Mouse (Mus musculus) embryo, embryonic 9.5 days (tissue): ENCODE measurements at regions not wholly inside any gene's neighbourhood (a gene's known extent, or its start where the extent isn't known, plus 50 kb on each side); places are given as distances from the start of the nearest gene placed in this dataset.
A peak's percentile ranks its signal among the peaks of the same experiment; 100 is the strongest.

Experiments used
- DNase-seq: peaks from one replicate; pipeline ENCODE4 v3.0.0-alpha.2; 2017; ENCODE audit errors: extremely low spot score

DNA sequence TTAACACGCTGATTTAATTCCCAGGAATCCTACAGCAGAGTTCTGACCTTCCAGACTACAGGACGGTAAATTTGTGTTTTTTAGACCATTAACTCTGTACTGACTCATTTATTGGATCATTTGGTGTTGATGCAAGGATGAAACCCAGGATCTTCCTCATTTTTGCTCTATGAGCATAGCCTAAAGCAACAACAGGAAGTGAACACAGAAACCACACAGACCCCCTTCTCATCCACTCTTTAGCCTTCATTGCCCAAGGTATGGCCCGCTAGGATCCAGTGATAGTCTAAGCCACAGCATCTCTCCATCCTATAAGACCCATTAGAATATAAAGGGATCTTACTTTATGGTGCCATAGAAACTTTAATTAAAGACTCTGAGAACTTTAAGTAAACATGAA, 56.5 kb upstream of the Grin2b start:
- DNase-seq: no peak

DNA sequence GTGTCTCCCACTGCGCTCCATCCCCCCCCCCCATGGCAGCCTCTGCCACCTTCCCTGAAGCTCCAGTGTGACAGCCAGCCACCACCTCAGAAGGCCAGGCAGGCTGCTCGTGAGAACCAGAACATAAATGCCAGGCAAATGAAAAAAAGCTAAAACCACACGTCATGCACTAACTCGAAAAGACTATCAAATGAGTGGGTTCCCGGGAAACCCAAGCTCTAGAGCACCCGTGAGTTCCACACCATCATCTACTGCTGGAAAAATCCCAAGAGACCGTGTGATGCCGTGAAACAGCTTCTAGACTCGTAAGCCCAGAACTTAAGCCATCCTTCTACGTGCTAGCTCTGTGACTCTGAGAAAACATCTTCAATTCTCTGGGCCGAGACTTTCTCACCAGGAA, 62.2 kb upstream of the Grin2b start:
- no peak for DNase-seq

DNA sequence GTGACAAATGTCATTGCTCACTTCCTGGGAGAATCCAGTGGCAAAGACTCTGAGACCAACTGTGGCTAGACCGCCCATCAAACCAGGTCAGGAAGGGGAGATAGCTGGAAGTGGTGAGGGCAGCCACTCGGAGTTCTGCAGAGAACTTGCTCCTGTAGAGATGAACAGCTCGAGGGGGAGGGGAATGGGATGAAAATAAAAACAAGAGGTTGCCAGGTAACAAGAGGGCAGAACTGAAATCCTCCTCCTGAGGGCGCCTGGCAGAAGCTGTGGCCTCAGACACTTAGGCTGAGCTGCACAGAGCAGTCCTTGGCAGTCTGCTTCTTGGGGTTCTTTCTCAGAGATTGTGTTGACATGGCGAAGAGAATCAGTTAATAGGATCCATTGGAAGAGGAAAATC, 65.7 kb upstream of the Grin2b start:
- peak; percentile 27 for DNase-seq

DNA sequence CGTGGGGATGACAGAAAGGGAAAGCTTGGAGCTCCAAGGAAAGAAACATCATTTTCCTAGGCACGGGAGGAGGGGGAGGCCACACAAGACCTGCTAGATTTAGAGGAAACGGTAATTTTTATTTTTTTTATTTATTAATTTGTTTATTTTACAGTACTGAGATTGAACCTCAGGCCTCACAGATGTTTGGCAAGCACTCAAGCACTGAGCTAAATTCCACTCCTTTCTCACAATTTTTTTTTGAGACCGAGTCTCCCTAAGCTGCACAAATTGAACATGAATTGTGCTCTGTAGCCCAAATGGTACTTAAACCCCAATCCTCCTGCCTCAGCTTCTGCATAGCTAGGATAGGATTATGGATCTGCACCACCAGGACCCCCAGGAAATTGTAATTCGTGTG, 66.1 kb upstream of the Grin2b start:
- DNase-seq: no peak

DNA sequence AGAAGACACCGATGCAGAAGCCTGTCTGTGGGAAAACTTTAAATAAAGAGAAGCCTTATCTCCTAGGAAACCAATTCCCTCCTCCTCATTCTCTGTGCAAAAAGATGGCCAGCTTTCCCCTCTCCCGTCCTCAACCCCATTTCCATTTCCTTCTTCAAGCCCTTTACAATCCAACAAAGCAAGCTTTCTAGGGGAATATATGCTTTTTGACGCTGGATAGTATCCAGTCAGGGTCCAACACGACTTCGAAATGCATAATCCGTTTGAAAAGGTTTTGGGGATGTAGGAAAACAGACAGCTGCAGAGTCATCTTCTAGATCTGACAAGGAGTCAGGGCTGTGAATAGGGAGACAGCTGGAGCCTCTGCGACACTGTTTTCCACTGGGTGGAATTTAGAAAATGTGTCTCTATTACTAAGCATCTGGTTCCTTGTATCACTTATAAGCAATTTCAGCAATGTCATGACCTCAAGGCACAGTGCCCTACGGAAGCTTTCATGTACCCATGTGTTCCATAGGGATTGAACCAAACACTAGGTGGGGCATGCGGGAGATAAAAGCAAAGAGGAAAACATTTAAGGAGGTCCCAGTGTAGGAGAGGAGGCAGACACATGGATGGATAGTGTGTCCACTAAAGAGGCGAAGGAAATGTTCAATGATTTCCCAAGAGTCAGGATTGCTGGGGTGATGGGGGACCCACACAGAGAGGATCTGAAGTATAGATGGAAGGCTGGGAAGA, 68.4 kb upstream of the Grin2b start:
- DNase-seq: no peak

DNA sequence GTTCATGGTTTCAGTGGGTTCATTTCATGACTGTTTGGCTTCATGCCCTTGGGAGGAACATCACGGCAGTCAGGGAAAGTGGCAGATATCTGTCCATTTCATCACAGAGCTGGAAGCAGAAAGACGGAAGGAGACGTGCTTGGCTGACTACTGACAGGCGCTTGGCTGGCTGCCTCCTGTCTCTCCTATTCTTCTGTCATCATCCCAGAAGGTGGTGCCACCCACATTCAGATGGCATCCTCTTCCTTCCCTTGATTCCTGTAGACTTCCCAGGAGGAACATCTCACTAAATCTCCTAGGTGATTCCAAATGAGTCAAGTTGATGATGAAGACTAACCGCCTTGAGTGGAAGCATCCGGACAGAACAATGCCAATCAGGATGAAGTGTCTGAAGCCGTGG, 71.6 kb upstream of the Grin2b start:
- no peak for DNase-seq

DNA sequence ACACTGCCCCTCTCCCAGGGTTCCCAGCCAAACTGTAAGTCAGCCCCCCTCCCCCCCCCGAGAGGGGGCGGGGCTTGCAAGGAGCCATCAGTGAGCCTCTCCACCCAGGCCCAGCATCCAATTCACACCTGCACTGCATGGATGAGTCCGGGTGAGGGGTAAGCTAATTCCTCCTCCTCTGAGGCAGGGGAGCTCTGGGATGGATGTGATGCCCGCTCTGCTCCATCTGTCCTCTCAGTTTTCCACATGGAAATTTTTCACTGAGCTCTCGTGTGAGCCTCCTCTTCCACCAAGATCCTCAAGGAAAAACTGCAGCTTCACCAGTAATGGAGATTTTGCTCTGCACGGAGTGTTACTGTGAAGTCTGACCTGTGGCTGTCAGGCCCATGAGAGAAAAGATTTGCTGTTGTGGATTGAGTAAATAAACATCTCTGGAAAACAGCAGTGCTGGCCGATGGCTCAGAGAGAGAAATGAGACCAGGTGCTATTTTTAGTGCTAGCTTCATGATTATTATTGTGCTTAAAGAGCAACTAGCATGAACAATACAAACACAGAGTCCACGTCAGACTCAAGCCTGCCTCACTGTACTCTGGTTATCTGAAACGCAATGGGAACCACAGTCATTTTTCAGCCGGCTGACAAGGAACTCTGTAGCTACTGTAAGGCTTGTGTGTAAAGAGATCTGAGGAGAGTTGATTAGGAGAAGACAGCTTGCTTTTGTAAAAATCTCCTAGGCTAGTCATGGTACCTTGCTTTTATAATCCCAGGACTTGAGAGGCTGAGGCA, 71.4 kb upstream of the Gm8994 start:
- no peak for DNase-seq

DNA sequence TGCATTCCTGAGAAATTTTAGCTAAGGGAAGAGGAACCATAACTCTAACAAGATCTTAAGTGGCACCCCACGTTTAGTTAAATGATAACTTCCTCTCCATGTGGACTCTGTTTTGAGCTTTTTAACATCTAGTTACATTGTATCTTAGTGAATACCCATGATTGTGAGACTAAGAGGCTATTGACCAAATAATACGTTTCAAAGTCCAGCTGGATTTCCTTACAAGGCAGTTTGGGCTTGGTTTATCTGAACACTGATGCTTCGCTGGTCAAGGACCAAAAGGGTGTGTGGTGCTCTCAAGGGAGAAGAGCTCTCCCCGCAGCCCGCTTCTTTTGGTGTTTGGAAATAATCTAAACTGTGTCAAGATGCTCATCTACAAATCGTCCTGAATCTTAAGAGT, 51.6 kb upstream of the Gm8994 start:
- no peak for DNase-seq

DNA sequence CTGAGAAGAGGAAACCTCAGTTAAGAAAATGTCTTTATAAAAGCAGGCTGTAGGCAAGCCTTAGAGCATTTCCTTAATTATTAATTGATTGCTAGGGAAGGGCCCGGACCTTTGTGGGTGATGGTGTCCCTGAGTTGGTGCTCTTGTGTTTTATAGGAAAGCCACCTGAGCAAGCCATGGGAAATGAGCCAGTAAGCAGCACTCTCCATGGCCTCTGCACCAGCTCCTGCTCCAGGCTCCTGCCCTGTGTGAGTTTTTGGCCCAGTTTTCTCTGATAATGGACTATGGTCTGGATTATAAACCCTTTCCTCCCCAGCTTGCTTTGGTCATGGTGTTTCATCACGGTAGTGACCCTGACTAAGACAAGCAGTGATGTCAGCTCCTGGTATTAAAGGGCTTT, 50.6 kb upstream of the Gm8994 start:
- no peak for DNase-seq
